Mouse (Mus musculus) urinary bladder, postnatal 36 days (tissue): ENCODE measurements around the gene BC100530.
"Not testable (repeated sequence)": the region's sequence is repeated elsewhere in the genome, so short reads cannot be mapped to it uniquely, and the experiment has no call there.

Source experiments
- DNase-seq, 2 experiments: peaks; one replicate each; pipeline ENCODE4 v3.0.0; 2022; ENCODE audit warnings: low spot score in 2 of 2, mixed read lengths in 1 of 2

The BC100530 gene

DNA sequence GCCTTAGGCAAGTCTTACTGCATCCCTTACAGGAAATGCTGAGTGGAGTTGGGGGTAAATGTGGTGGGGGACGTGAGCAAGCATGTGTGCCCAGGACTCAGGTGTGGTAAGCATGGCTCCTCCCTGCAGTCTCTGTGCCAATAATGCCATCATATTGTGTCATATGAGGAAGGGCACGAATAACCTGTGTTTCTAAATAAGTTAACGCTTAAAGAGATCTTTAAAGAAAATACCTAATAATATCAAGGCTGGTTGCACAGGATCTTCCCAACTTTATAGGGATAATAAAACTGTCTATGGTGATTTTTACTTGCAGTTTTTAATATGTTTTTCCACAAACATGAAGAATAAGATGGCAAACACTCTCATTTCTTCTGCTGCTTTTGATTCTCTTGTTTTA is at the start of gene BC100530:
Gene BC100530 (minus strand): TSS at position 101 of the 400 bp plus-strand sequence.
- not testable (repeated sequence) for DNase-seq

DNA sequence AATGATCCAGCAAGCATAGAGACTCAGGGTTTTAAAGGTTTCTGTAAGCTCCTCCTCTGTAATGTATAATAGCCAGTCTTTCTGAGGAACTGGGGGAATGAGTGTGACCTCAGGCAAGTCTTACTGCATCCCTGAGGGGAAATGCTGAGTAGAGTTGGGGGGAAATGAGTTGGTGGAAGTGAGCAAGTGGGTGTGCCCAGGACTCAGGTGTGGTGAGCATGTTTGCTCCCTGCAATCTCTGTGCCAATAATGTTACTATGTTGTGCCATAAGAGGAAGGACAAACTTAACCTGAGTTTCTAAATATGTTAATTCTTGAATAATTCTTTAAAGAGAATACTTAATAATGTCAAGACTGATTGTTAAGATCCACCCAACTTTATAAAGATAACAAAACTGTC is 40.8 kb upstream of the BC100530 start, which contains the start of gene Stfa2:
Gene Stfa2 (minus strand): TSS at position 101 of the 400 bp plus-strand sequence.
- no peak for DNase-seq

DNA sequence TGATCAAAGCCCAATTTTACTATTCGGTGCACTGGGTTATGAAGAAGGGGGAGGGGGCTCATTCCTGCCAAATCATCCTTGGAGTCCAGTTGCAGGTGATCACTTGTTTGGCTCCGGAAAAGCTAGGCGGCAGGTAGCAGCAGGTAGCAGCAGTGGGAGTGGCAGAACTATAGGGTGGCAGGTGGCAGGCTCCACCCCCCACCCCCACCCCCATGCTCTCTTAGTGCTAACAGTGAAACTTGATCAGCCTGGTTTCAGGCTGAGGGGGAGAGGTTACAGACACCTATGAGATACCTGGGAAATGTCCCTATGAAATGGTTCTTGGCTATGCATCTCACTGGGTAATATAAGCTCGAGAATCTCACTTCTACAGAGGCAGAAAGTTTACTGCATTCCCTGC is 21.5 kb upstream of the BC100530 start:
- peak in 1 of 2 experiments; percentile 2 for DNase-seq

DNA sequence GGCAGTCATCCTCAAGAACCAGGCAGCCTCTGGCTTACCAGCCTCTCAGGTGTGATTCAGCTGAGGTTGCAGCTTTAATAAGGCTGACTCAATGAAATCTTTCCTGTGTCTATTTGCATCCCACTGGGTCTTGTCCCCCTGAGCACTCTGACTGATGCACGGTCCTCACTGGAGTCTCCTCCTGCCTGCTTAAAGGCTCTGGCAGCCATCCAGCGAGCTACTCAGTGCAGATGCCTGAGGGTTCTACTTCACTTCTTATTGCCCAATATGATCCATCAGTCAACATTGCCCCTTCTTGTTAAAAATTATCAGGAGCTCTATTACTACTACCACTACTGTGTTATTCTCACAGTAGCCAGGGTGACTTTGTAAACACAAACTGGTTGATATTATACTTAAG is 30.4 kb downstream of the BC100530 start:
- DNase-seq, result no peak

GRCm38 (mm10) chr16:36334232-36334631 is 33.3 kb downstream of the BC100530 start, which contains the start of gene BC117090:
Gene BC117090 (minus strand): TSS chr16:36334332.
- DNase-seq, result no peak

DNA sequence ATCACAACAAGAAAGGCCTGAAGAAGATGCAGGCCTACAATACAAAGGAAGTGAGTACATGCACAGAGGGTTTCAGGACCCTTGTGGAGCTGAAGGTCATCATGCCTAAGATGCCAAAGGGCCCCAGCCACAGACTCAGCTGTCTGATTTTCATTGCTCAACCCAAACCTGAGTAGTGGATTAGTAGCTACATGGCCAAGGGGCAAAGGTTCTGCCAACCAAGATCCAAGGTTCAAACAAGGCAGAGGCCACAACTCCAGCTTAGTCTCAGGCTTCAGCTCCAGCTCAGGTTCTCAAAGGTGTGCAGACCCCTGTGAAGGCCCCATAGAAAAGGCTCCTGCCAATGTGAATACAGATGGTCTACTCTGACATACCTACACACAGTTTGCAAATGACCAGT is 48.3 kb downstream of the BC100530 start:
- DNase-seq, result no peak

- DNase-seq, result not testable (repeated sequence)
Observed at GRCm38 (mm10) chr16:36316111-36316510, 51.4 kb downstream of the BC100530 start.
